In genomic region chr8:70659604-70660272, GRCm38 (mm10) we compare ENCODE assay signal across 8 mouse cellular contexts. TPM values are rescaled to one million over a fixed set of nuclear protein-coding genes. Genes with fewer than 3 reads are reported as not detected.
DNase-seq lines count a peak whose midpoint lies in the region; ATAC-seq and TF ChIP-seq lines count a peak whose summit lies in the region.

No protein-coding gene starts in this region.

- H3K27ac ChIP-seq in forebrain, embryonic 11.5 days (ENCODE audit: low read depth, low read length): peak overlapping the region; percentile 37; the same call in 1 of the 2 replicates
- H3K27ac ChIP-seq in heart, postnatal 0 days (ENCODE audit: low read depth): peak overlapping the region; percentile 88
- peak overlapping the region; percentile 82 for H3K27ac ChIP-seq in liver, embryonic 15.5 days (replicated peaks)
- peak overlapping the region; percentile 64; the same call in 1 of the 2 replicates for H3K27ac ChIP-seq in neural tube, embryonic 12.5 days
- peak overlapping the region; percentile 81 for H3K27ac ChIP-seq in stomach, postnatal 0 days (replicated peaks)

- WGBS in forebrain, embryonic 11.5 days: 1% methylated on average over 42 of the region's 44 CpGs
- under 1% methylated on average over 26 of the region's 44 CpGs for WGBS in heart, postnatal 0 days
- WGBS in liver, embryonic 15.5 days (ENCODE audit: insufficient replicate concordance): under 1% methylated on average over 44 of the region's 44 CpGs
- WGBS in neural tube, embryonic 12.5 days: under 1% methylated on average over 44 of the region's 44 CpGs
- WGBS in stomach, postnatal 0 days: 2% methylated on average over 39 of the region's 44 CpGs

- no peak for TF ChIP-seq CTCF in E14TG2a.4 (conservative IDR thresholded peaks at IDR 0.05; ENCODE audit: low read length)
- no peak for TF ChIP-seq CTCF in heart, postnatal 0 days (IDR thresholded peaks at IDR 0.05; ENCODE audit: low read depth)
- TF ChIP-seq CTCF in stomach, postnatal 0 days (IDR thresholded peaks at IDR 0.05; ENCODE audit: low read depth): no peak; the same call in 1 of the 2 replicates

- ATAC-seq in forebrain, embryonic 11.5 days (replicated peaks; ENCODE audit: low FRiP score): peak; percentile 91
- peak; percentile 97 for ATAC-seq in heart, postnatal 0 days (ENCODE audit: insufficient read depth, low read depth)
- peak; percentile 91 for ATAC-seq in liver, embryonic 15.5 days (ENCODE audit: insufficient read depth)
- peak; percentile 79 for ATAC-seq in neural tube, embryonic 12.5 days (ENCODE audit: low FRiP score, low read depth)
- ATAC-seq in stomach, postnatal 0 days (ENCODE audit: low FRiP score, low TSS enrichment): peak; percentile 94

- no peaks in the 10 kb centered on the region for H3K9me3 ChIP-seq in E14TG2a.4 (ENCODE audit: low read length)
- no peaks in the 10 kb centered on the region for H3K9me3 ChIP-seq in forebrain, embryonic 11.5 days (ENCODE audit: control insufficient read depth, low read length)
- no peaks in the 10 kb centered on the region for H3K9me3 ChIP-seq in heart, postnatal 0 days (replicated peaks; ENCODE audit: control insufficient read depth, low read length)
- no peaks in the 10 kb centered on the region for H3K9me3 ChIP-seq in liver, embryonic 15.5 days (replicated peaks)
- H3K9me3 ChIP-seq in neural tube, embryonic 12.5 days: no peaks in the 10 kb centered on the region
- no peaks in the 10 kb centered on the region for H3K9me3 ChIP-seq in stomach, postnatal 0 days (ENCODE audit: control insufficient read depth, low read length)

- H3K27me3 ChIP-seq in E14TG2a.4 (ENCODE audit: insufficient read depth, low read length): no peaks in the 10 kb centered on the region
- H3K27me3 ChIP-seq in forebrain, embryonic 11.5 days (ENCODE audit: control insufficient read depth, insufficient read depth, low read length): no peaks in the 10 kb centered on the region
- no peaks in the 10 kb centered on the region for H3K27me3 ChIP-seq in heart, postnatal 0 days (ENCODE audit: control insufficient read depth, insufficient read depth, low read length)
- H3K27me3 ChIP-seq in liver, embryonic 15.5 days: no peaks in the 10 kb centered on the region
- no peaks in the 10 kb centered on the region for H3K27me3 ChIP-seq in neural tube, embryonic 12.5 days (replicated peaks)
- H3K27me3 ChIP-seq in stomach, postnatal 0 days (ENCODE audit: control insufficient read depth, insufficient read depth, low read length): no peaks in the 10 kb centered on the region

- peak overlapping the region; percentile 85 for H3K4me2 ChIP-seq in forebrain, embryonic 11.5 days (ENCODE audit: low read depth, low read length, severe bottlenecking)
- peak overlapping the region; percentile 73 for H3K4me2 ChIP-seq in heart, postnatal 0 days (ENCODE audit: low read depth, low read length)
- H3K4me2 ChIP-seq in liver, embryonic 15.5 days: peak overlapping the region; percentile 89
- H3K4me2 ChIP-seq in neural tube, embryonic 12.5 days (replicated peaks): peak overlapping the region; percentile 81
- peak overlapping the region; percentile 78 for H3K4me2 ChIP-seq in stomach, postnatal 0 days (replicated peaks; ENCODE audit: low read depth)

- peaks cover 59% of the 10 kb centered on the region for H3K4me1 ChIP-seq in E14TG2a.4 (replicated peaks; ENCODE audit: low read depth, low read length)
- H3K4me1 ChIP-seq in forebrain, embryonic 11.5 days (replicated peaks; ENCODE audit: control insufficient read depth, insufficient read depth, low read length): peaks cover 24% of the 10 kb centered on the region
- peaks cover 17% of the 10 kb centered on the region; the same call in 1 of the 2 replicates for H3K4me1 ChIP-seq in heart, postnatal 0 days (ENCODE audit: control insufficient read depth, insufficient read depth)
- H3K4me1 ChIP-seq in liver, embryonic 15.5 days (replicated peaks): peaks cover 45% of the 10 kb centered on the region
- H3K4me1 ChIP-seq in neural tube, embryonic 12.5 days: peaks cover 41% of the 10 kb centered on the region
- H3K4me1 ChIP-seq in stomach, postnatal 0 days (replicated peaks; ENCODE audit: control insufficient read depth, insufficient read depth): peaks cover 8% of the 10 kb centered on the region; the same call in 1 of the 2 replicates

- peak; percentile 74 for DNase-seq in c-Kit-positive CD71-positive TER-119-negative erythroid progenitor cells, embryonic 14.5 days (ENCODE audit: low read depth)
- peak; percentile 99 for DNase-seq in forebrain, embryonic 11.5 days (ENCODE audit: low spot score)
- DNase-seq in heart, postnatal 0 days (ENCODE audit: low spot score): peak; percentile 91
- peak; percentile 95 to 97 for DNase-seq in kidney, postnatal 36 days
- peak; percentile 95 for DNase-seq in stomach, postnatal 0 days (ENCODE audit: low spot score)

- peak overlapping the region; percentile 80 for H3K9ac ChIP-seq in forebrain, embryonic 11.5 days (ENCODE audit: low read length)
- peak overlapping the region; percentile 71 for H3K9ac ChIP-seq in heart, postnatal 0 days (replicated peaks; ENCODE audit: low read depth, low read length)
- H3K9ac ChIP-seq in liver, embryonic 15.5 days: peak overlapping the region; percentile 83
- H3K9ac ChIP-seq in neural tube, embryonic 12.5 days: peak overlapping the region; percentile 93
- H3K9ac ChIP-seq in stomach, postnatal 0 days (ENCODE audit: low read length): peak overlapping the region; percentile 79

- H3K36me3 ChIP-seq in E14TG2a.4 (ENCODE audit: insufficient read depth, low read length): peaks cover 32% of the 10 kb centered on the region
- H3K36me3 ChIP-seq in forebrain, embryonic 11.5 days (ENCODE audit: control insufficient read depth, insufficient read depth, low read length): no peaks in the 10 kb centered on the region
- peaks cover 27% of the 10 kb centered on the region for H3K36me3 ChIP-seq in heart, postnatal 0 days (replicated peaks; ENCODE audit: control insufficient read depth, insufficient read depth, low read length)
- peaks cover 20% of the 10 kb centered on the region; the same call in 1 of the 2 replicates for H3K36me3 ChIP-seq in liver, embryonic 15.5 days (replicated peaks)
- H3K36me3 ChIP-seq in neural tube, embryonic 12.5 days: peaks cover 9% of the 10 kb centered on the region
- peaks cover 4% of the 10 kb centered on the region; the same call in 1 of the 2 replicates for H3K36me3 ChIP-seq in stomach, postnatal 0 days (ENCODE audit: control insufficient read depth, insufficient read depth, low read length)

- TF ChIP-seq EP300 in heart, postnatal 0 days (IDR thresholded peaks at IDR 0.05; ENCODE audit: low read depth): no peak
- no peak for TF ChIP-seq EP300 in stomach, postnatal 0 days (optimal IDR thresholded peaks at IDR 0.05)

- peak overlapping the region; percentile 93 for H3K4me3 ChIP-seq in E14TG2a.4 (replicated peaks; ENCODE audit: low read length)
- H3K4me3 ChIP-seq in forebrain, embryonic 11.5 days (ENCODE audit: low read depth, low read length): peak overlapping the region; percentile 75
- peak overlapping the region; percentile 74 for H3K4me3 ChIP-seq in heart, postnatal 0 days (ENCODE audit: low read depth, low read length)
- peak overlapping the region; percentile 71 for H3K4me3 ChIP-seq in liver, embryonic 15.5 days (replicated peaks)
- H3K4me3 ChIP-seq in neural tube, embryonic 12.5 days: peak overlapping the region; percentile 77
- peak overlapping the region; percentile 70 for H3K4me3 ChIP-seq in stomach, postnatal 0 days (ENCODE audit: low read depth, low read length)

RNA-seq across cellular contexts. Expression of gene Pgpep1, which starts 0.5 kb away (rescaled TPM):
- polyA plus RNA-seq in forebrain, embryonic 11.5 days (2014; fragmentation: Nextera tagmentation; extraction: Ambion mirVana): 70.9 and 73.8 TPM in 2 replicates
- 18.0 and 36.3 TPM in 2 replicates for total RNA-seq in heart, postnatal 0 days (2014; rRNA removed; ENCODE audit: low replicate concordance)
- 26.9 and 29.1 TPM in 2 replicates for polyA plus RNA-seq in heart, postnatal 0 days (2015; fragmentation: Nextera tagmentation; extraction: Ambion mirVana)
- polyA plus RNA-seq in liver, embryonic 15.5 days (2015; fragmentation: Nextera tagmentation; extraction: Ambion mirVana): 21.7 and 22.3 TPM in 2 replicates
- polyA plus RNA-seq in neural tube, embryonic 12.5 days (2016; fragmentation: Nextera tagmentation; extraction: Ambion mirVana): 181 and 188 TPM in 2 replicates
- polyA plus RNA-seq in stomach, postnatal 0 days (2015; fragmentation: Nextera tagmentation; extraction: Ambion mirVana): 23.3 and 25.2 TPM in 2 replicates

RNA-seq across cellular contexts. Expression of gene Lsm4, which starts 13.3 kb away (rescaled TPM):
- 318 and 346 TPM in 2 replicates for polyA plus RNA-seq in forebrain, embryonic 11.5 days (2014; fragmentation: Nextera tagmentation; extraction: Ambion mirVana)
- total RNA-seq in heart, postnatal 0 days (2014; rRNA removed; ENCODE audit: low replicate concordance): 438 and 495 TPM in 2 replicates
- 202 and 205 TPM in 2 replicates for polyA plus RNA-seq in heart, postnatal 0 days (2015; fragmentation: Nextera tagmentation; extraction: Ambion mirVana)
- 148 and 155 TPM in 2 replicates for polyA plus RNA-seq in liver, embryonic 15.5 days (2015; fragmentation: Nextera tagmentation; extraction: Ambion mirVana)
- polyA plus RNA-seq in neural tube, embryonic 12.5 days (2016; fragmentation: Nextera tagmentation; extraction: Ambion mirVana): 264 and 277 TPM in 2 replicates
- polyA plus RNA-seq in stomach, postnatal 0 days (2015; fragmentation: Nextera tagmentation; extraction: Ambion mirVana): 141 and 147 TPM in 2 replicates

RNA-seq across cellular contexts. Expression of gene Gdf15, which starts 27.5 kb away (rescaled TPM):
- polyA plus RNA-seq in forebrain, embryonic 11.5 days (2014; fragmentation: Nextera tagmentation; extraction: Ambion mirVana): not detected in 2 replicates
- total RNA-seq in heart, postnatal 0 days (2014; rRNA removed; ENCODE audit: low replicate concordance): 0.15 and 5.4 TPM in 2 replicates
- polyA plus RNA-seq in heart, postnatal 0 days (2015; fragmentation: Nextera tagmentation; extraction: Ambion mirVana): 1.4 and 1.7 TPM in 2 replicates
- polyA plus RNA-seq in liver, embryonic 15.5 days (2015; fragmentation: Nextera tagmentation; extraction: Ambion mirVana): 3.4 and 4.3 TPM in 2 replicates
- polyA plus RNA-seq in neural tube, embryonic 12.5 days (2016; fragmentation: Nextera tagmentation; extraction: Ambion mirVana): 0.14 TPM in 1 of 2 replicates, not detected in the other
- 0.30 and 0.33 TPM in 2 replicates for polyA plus RNA-seq in stomach, postnatal 0 days (2015; fragmentation: Nextera tagmentation; extraction: Ambion mirVana)

RNA-seq across cellular contexts. Expression of gene Jund, which starts 39.0 kb away (rescaled TPM):
- polyA plus RNA-seq in forebrain, embryonic 11.5 days (2014; fragmentation: Nextera tagmentation; extraction: Ambion mirVana): 128 and 157 TPM in 2 replicates
- total RNA-seq in heart, postnatal 0 days (2014; rRNA removed; ENCODE audit: low replicate concordance): 322 and 503 TPM in 2 replicates
- 45.9 and 49.5 TPM in 2 replicates for polyA plus RNA-seq in heart, postnatal 0 days (2015; fragmentation: Nextera tagmentation; extraction: Ambion mirVana)
- 23.7 and 26.1 TPM in 2 replicates for polyA plus RNA-seq in liver, embryonic 15.5 days (2015; fragmentation: Nextera tagmentation; extraction: Ambion mirVana)
- 248 and 267 TPM in 2 replicates for polyA plus RNA-seq in neural tube, embryonic 12.5 days (2016; fragmentation: Nextera tagmentation; extraction: Ambion mirVana)
- 78.3 and 108 TPM in 2 replicates for polyA plus RNA-seq in stomach, postnatal 0 days (2015; fragmentation: Nextera tagmentation; extraction: Ambion mirVana)

RNA-seq across cellular contexts. Expression of gene Iqcn, which starts 43.5 kb away (rescaled TPM):
- polyA plus RNA-seq in forebrain, embryonic 11.5 days (2014; fragmentation: Nextera tagmentation; extraction: Ambion mirVana): not detected in 2 replicates
- not detected in 2 replicates for total RNA-seq in heart, postnatal 0 days (2014; rRNA removed; ENCODE audit: low replicate concordance)
- polyA plus RNA-seq in heart, postnatal 0 days (2015; fragmentation: Nextera tagmentation; extraction: Ambion mirVana): not detected in 2 replicates
- polyA plus RNA-seq in liver, embryonic 15.5 days (2015; fragmentation: Nextera tagmentation; extraction: Ambion mirVana): 0.01 and 0.02 TPM in 2 replicates
- 0.06 and 0.16 TPM in 2 replicates for polyA plus RNA-seq in neural tube, embryonic 12.5 days (2016; fragmentation: Nextera tagmentation; extraction: Ambion mirVana)
- 0.05 TPM in 1 of 2 replicates, not detected in the other for polyA plus RNA-seq in stomach, postnatal 0 days (2015; fragmentation: Nextera tagmentation; extraction: Ambion mirVana)

Comparison
In these comparisons a context has a peak if more than half of its experiments do, and no peak if none do; other contexts are left out.
1. Peak in every context shown above with its lines: DNase-seq, ATAC-seq, H3K4me3 ChIP-seq and H3K27ac ChIP-seq.
2. H3K27ac ChIP-seq: peak in every context shown above with its lines; median percentile 88 in heart, postnatal 0 days; 82 in liver, embryonic 15.5 days; 81 in stomach, postnatal 0 days; 64 in neural tube, embryonic 12.5 days; 37 in forebrain, embryonic 11.5 days.